Mouse (Mus musculus) erythroblast, embryonic 14.5 days (primary cell): ENCODE measurements around the gene Herpud1.

Experiments used
- GATA1 ChIP-seq: IDR thresholded peaks from 2 replicates; pipeline ENCODE4 v1.6.1; 2012; ENCODE audit warnings: low read length, inconsistent platforms, mixed read lengths
- TAL1 ChIP-seq: IDR thresholded peaks from 3 replicates; pipeline ENCODE4 v1.6.1; 2012; ENCODE audit warnings: low read length, inconsistent platforms, mixed read lengths

- TF ChIP-seq GATA1 (no peak), TAL1 (no peak)
Observed at GRCm38 (mm10) chr8:94428420-94428819, 42.2 kb downstream of the Herpud1 start.
